Mouse (Mus musculus): ENCODE data around the gene Taf5l. TPM values are rescaled to one million over a fixed set of nuclear protein-coding genes. Genes with fewer than 3 reads are reported as not detected.

Gene Taf5l
- polyA plus RNA-seq, 1 experiment from 2014 or later = 28.6 TPM

- no peak overlapping the region for H3K27ac ChIP-seq
- 92% methylated on average over 6 of the region's 6 CpGs for WGBS (ENCODE audit: insufficient replicate concordance)
- H3K36me3 ChIP-seq = peaks cover 100% of the 10 kb centered on the region
Measured at GRCm38 (mm10) chr8:123959473-123959872, 61.7 kb downstream of the Taf5l start.

DNA sequence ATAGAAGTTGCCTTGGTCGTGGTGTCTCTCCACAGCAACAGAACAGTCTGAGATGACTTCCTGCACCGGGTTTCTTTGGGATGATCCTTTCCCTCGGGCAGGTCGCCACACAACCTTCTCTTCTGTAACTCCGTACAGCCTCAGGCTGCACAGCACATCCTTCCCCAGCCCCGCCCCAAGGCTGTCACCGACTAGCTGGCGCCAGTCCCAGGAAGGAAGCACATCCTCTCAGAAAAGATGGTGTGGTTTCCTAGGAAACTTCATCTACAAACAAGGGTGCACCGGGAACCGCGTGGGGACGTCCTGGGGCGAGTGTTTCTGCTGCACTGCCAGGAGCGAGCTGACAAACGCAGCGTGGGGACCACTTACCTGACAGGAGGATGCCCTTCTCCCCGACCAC is 63.1 kb downstream of the Taf5l start:
- ATAC-seq (ENCODE audit: low read depth) (no peak), DNase-seq (no peak)
- Histone ChIP-seq H3K9ac (no peak overlapping the region), H3K36me3 (peaks cover 100% of the 10 kb centered on the region), H3K4me3 (replicated peaks) (no peak overlapping the region), H3K27me3 (no peaks in the 10 kb centered on the region), H3K9me3 (replicated peaks) (no peaks in the 10 kb centered on the region), H3K4me1 (replicated peaks) (peaks cover 16% of the 10 kb centered on the region), H3K4me2 (no peak overlapping the region), H3K27ac (no peak overlapping the region)
- 83% methylated on average over 17 of the region's 17 CpGs for WGBS (ENCODE audit: insufficient replicate concordance)

More at GRCm38 (mm10) chr8:123959473-123959872, 61.7 kb downstream of the Taf5l start:
- Histone ChIP-seq H3K27me3 (no peaks in the 10 kb centered on the region), H3K9ac (no peak overlapping the region), H3K4me1 (replicated peaks) (peaks cover 13% of the 10 kb centered on the region), H3K4me3 (replicated peaks) (no peak overlapping the region), H3K9me3 (replicated peaks) (no peaks in the 10 kb centered on the region), H3K4me2 (no peak overlapping the region)
- DNase-seq (no peak), ATAC-seq (ENCODE audit: low read depth) (no peak)

- H3K4me3 ChIP-seq (replicated peaks) = no peak overlapping the region
- ATAC-seq (ENCODE audit: low read depth) = no peak
- H3K9ac ChIP-seq = no peak overlapping the region
- no peak overlapping the region for H3K27ac ChIP-seq
- no peaks in the 10 kb centered on the region for H3K27me3 ChIP-seq
- no peak for DNase-seq
- H3K4me2 ChIP-seq = 0 out of 2 replicates have a peak overlapping the region, but pooled peaks have one; percentile 6
- 94% methylated on average over 8 of the region's 8 CpGs for WGBS (ENCODE audit: insufficient replicate concordance)
- no peaks in the 10 kb centered on the region for H3K9me3 ChIP-seq (replicated peaks)
- peaks cover 35% of the 10 kb centered on the region for H3K4me1 ChIP-seq (replicated peaks)
- peaks cover 93% of the 10 kb centered on the region for H3K36me3 ChIP-seq
Measured at GRCm38 (mm10) chr8:123954246-123954645, 67.0 kb downstream of the Taf5l start.

GRCm38 (mm10) chr8:123953686-123954085 is 67.5 kb downstream of the Taf5l start:
- H3K9ac ChIP-seq = no peak overlapping the region
- no peak overlapping the region for H3K27ac ChIP-seq
- no peaks in the 10 kb centered on the region for H3K27me3 ChIP-seq
- no peak overlapping the region for H3K4me3 ChIP-seq (replicated peaks)
- no peak for DNase-seq
- WGBS (ENCODE audit: insufficient replicate concordance) = 94% methylated on average over 8 of the region's 8 CpGs
- H3K36me3 ChIP-seq = peaks cover 88% of the 10 kb centered on the region
- ATAC-seq (ENCODE audit: low read depth) = no peak
- H3K4me2 ChIP-seq = 0 out of 2 replicates have a peak overlapping the region, but pooled peaks have one; percentile 6
- H3K4me1 ChIP-seq (replicated peaks) = peaks cover 38% of the 10 kb centered on the region
- no peaks in the 10 kb centered on the region for H3K9me3 ChIP-seq (replicated peaks)

- H3K36me3 ChIP-seq = peaks cover 80% of the 10 kb centered on the region
- WGBS (ENCODE audit: insufficient replicate concordance) = 31% methylated on average over 10 of the region's 10 CpGs
- peak overlapping the region; percentile 89 for H3K9ac ChIP-seq
- H3K4me1 ChIP-seq (replicated peaks) = peaks cover 40% of the 10 kb centered on the region
- peak overlapping the region; percentile 82 for H3K4me2 ChIP-seq
- DNase-seq (peak; percentile 69), ATAC-seq (ENCODE audit: low read depth) (0 out of 2 replicates have a peak, but pooled peaks have one; percentile 10)
- no peaks in the 10 kb centered on the region for H3K9me3 ChIP-seq (replicated peaks)
- H3K27me3 ChIP-seq = no peaks in the 10 kb centered on the region
- peak overlapping the region; percentile 93 for H3K4me3 ChIP-seq (replicated peaks)
- peak overlapping the region; percentile 87 for H3K27ac ChIP-seq
Measured at GRCm38 (mm10) chr8:123950077-123950802, 71.0 kb downstream of the Taf5l start.

- Histone ChIP-seq H3K27ac (peak overlapping the region; percentile 87), H3K4me1 (replicated peaks) (peaks cover 40% of the 10 kb centered on the region), H3K4me3 (replicated peaks) (peak overlapping the region; percentile 93), H3K27me3 (no peaks in the 10 kb centered on the region), H3K9me3 (replicated peaks) (no peaks in the 10 kb centered on the region), H3K36me3 (peaks cover 80% of the 10 kb centered on the region), H3K4me2 (peak overlapping the region; percentile 82), H3K9ac (peak overlapping the region; percentile 89)
- ATAC-seq (ENCODE audit: low read depth) (peak; percentile 63), DNase-seq (no peak)
- WGBS (ENCODE audit: insufficient replicate concordance) = 3% methylated on average over 10 of the region's 10 CpGs
Measured at GRCm38 (mm10) chr8:123949686-123949986, 71.6 kb downstream of the Taf5l start.

DNA sequence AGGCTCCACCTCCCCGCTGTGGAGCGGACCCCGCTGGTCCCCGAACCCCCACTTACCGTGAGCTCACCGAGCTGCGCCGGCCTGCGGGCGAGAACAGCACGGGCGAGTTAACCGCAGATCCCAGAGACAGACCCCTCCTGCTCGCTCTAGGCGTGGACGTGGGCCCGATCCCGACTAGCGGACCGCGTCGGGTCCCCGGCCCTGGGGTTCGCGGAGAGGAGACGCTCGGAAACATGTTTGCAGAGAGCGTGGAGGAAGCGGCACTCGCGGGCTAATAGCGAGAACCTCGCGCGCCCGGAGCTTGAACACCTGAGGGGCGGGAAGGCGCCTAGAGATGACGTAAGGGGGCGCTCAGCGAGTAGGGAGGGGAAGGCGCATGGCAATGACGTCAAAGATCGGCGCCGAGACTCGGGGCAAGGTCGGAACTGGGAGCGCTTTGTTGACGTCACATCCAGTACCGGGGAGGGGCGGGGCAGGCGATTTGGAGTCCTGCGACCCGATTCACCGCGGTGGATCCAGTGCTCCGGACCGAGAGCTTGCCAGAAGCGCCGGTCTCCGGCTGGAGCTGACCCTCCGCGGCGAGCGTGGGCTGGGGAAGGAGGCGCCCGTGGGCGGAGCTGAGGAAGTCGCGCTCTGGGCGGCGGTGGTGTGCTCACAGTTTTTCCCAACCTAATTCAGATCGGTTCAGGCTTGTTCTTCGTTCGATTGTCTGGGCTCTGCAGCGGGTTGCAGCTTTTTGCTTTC is 72.1 kb downstream of the Taf5l start, which contains the start of gene Nup133:
Gene Nup133 (minus strand): TSS at position 324 of the 744 bp plus-strand sequence.
- Histone ChIP-seq H3K9ac (peak within 1 kb of the TSS; percentile 89), H3K27ac (peak within 1 kb of the TSS; percentile 87), H3K27me3 (no peaks in the 10 kb centered on the region), H3K9me3 (replicated peaks) (no peaks in the 10 kb centered on the region), H3K4me3 (replicated peaks) (peak within 1 kb of the TSS; percentile 93), H3K4me1 (replicated peaks) (peaks cover 39% of the 10 kb centered on the region), H3K36me3 (peaks cover 78% of the 10 kb centered on the region), H3K4me2 (peak within 1 kb of the TSS; percentile 82)
- WGBS (ENCODE audit: insufficient replicate concordance) = under 1% methylated on average over 77 of the region's 77 CpGs
- peak; percentile 81 for ATAC-seq (ENCODE audit: low read depth)
- peak; percentile 93 for DNase-seq

MicroRNA genes within 50 kb of the gene (microRNA counts, 519-probe panel; counts per million panel counts)
- microRNA mmu-miR-1967 = 114 counts per million

Small RNA genes lying within 50 kb of the gene (microRNA-seq; reads per million reads assigned to microRNA genes)
- gene Mir1967 = not detected

Other genes starting within 250 kb of the Taf5l start
- gene Rab4a, start 215.4 kb downstream of the Taf5l start, polyA plus RNA-seq (2015; fragmentation: Nextera tagmentation; extraction: Ambion mirVana) = 30.8 and 31.7 TPM in 2 replicates
- gene Ccsap, start 161.2 kb downstream of the Taf5l start, polyA plus RNA-seq (2015; fragmentation: Nextera tagmentation; extraction: Ambion mirVana) = 2.3 and 2.7 TPM in 2 replicates
- gene Acta1, start 126.6 kb downstream of the Taf5l start, polyA plus RNA-seq (2015; fragmentation: Nextera tagmentation; extraction: Ambion mirVana) = 10.3 and 17.3 TPM in 2 replicates
- gene Nup133, start 72.1 kb downstream of the Taf5l start, polyA plus RNA-seq (2015; fragmentation: Nextera tagmentation; extraction: Ambion mirVana) = 23.4 and 26.9 TPM in 2 replicates
- gene Abcb10, start 38.3 kb downstream of the Taf5l start, polyA plus RNA-seq (2015; fragmentation: Nextera tagmentation; extraction: Ambion mirVana) = 133 and 143 TPM in 2 replicates
- 2.5 and 4.0 TPM in 2 replicates for gene Urb2, start 111 bp upstream of the Taf5l start, polyA plus RNA-seq (2015; fragmentation: Nextera tagmentation; extraction: Ambion mirVana)
- gene Galnt2, start 210.0 kb upstream of the Taf5l start, polyA plus RNA-seq (2015; fragmentation: Nextera tagmentation; extraction: Ambion mirVana) = 20.5 and 26.0 TPM in 2 replicates

Measured in liver, embryonic 13.5 days (tissue).